Mouse (Mus musculus): ENCODE data around the gene Gm10447. TPM values are rescaled to one million over a fixed set of nuclear protein-coding genes. Genes with fewer than 3 reads are reported as not detected.

The Gm10447 gene
- total and polyA plus RNA-seq, 3 experiments, result not detected

DNA sequence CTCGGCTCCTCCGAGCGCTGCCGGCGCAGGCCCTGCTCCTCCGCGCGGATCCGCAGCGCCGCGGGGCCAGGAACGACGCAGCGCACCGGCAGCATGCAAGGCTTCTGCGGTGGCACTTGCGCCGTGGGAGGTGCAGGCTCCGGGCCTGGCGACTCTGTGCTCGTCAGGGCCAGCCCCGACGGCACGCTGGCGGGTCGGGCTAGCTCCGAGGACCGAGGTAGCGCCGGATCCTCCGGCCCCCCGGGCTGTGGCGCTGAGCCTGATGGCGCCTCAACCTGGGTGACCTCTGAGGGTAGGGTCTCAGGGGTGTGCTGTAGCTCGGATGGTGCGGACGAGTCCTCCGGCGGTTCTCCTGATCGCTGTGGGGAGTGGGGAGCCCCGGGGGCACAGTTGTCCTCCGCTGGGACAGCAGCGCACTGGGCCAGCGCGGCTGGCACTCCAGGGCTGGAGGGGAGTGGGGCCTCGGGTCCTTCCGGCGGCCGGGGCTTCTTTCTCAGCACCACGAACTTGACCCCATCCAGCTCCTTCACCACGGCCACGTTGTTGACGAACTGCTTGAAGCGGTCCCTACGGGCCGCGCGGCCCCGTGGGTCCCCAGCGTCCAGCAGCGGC is 22.4 kb upstream of the Gm10447 start:
- peak overlapping the region; percentile 81 for H3K4me3 ChIP-seq (ENCODE audit: low read depth, low read length)
- DNase-seq (ENCODE audit: low spot score) (peak; percentile 34), ATAC-seq (ENCODE audit: extremely low read depth, insufficient number of reproducible peaks, low FRiP score, poor library complexity, severe bottlenecking) (no peak)
- H3K36me3 ChIP-seq (replicated peaks), result peaks cover 12% of the 10 kb centered on the region
- no peak for TF ChIP-seq POLR2AphosphoS5 (IDR thresholded peaks at IDR 0.05; ENCODE audit: insufficient replicate concordance, low read depth, low read length)
- no peak for TF ChIP-seq GATA1 (IDR thresholded peaks at IDR 0.05; ENCODE audit: borderline replicate concordance, low read length)
- TF ChIP-seq CTCF (IDR thresholded peaks at IDR 0.05; ENCODE audit: low read depth, low read length), result no peak
- TF ChIP-seq TAL1 (conservative IDR thresholded peaks at IDR 0.05; ENCODE audit: low read depth, low read length), result no peak
- TF ChIP-seq GATA2 (IDR thresholded peaks at IDR 0.05; ENCODE audit: borderline replicate concordance, low read depth, low read length), result no peak
- H3K9me3 ChIP-seq (replicated peaks), result peaks cover 13% of the 10 kb centered on the region
- H3K4me1 ChIP-seq (ENCODE audit: insufficient read depth, low read depth, low read length), result peaks cover 62% of the 10 kb centered on the region
- H3K27me3 ChIP-seq (ENCODE audit: insufficient read depth, low read length), result peaks cover 13% of the 10 kb centered on the region

DNA sequence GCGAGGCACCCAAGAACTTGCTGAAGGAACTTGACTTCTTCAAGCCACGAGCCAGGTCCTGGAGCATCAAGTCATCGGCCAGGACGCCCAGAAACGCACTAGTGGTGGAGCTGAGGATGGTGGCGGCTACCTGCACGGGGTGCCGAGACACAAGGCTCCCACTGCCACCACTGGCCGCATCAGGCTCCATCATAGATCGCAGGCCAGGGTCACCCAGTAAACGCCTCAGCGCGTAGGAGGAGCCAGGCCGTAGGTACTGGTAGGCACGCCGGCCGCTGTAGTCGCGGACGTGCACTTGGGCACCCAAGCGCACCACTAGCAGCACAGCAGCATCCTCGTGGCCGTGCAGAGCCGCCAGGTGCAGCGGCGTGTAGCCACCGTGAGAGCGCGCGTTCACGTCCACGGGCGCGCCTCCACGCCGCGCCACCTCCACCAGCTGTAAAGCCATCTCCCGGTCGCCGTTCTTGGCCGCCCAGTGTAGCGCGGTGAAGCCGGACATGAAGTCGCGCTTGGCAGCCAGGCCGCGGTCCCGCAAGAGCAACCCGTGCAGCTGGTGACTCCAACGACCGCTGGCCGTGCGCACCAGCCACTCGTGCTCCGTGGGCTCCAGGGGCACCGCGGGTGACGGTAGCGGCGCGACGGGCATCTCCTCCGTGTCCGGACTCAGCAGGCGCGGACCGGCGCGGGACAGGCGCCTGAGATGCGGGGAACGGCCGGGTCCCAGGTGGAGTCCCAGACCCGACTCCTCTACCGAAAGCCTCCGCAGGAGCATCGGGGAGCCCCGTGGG is 21.7 kb upstream of the Gm10447 start:
- Histone ChIP-seq H3K4me1 (ENCODE audit: insufficient read depth, low read depth, low read length) (peaks cover 56% of the 10 kb centered on the region), H3K4me3 (ENCODE audit: low read depth, low read length) (peak overlapping the region; percentile 81), H3K9me3 (replicated peaks) (peaks cover 13% of the 10 kb centered on the region), H3K27me3 (ENCODE audit: insufficient read depth, low read length) (peaks cover 18% of the 10 kb centered on the region), H3K36me3 (replicated peaks) (peaks cover 12% of the 10 kb centered on the region)
- TF ChIP-seq CTCF (IDR thresholded peaks at IDR 0.05; ENCODE audit: low read depth, low read length) (no peak), GATA1 (IDR thresholded peaks at IDR 0.05; ENCODE audit: borderline replicate concordance, low read length) (no peak), TAL1 (conservative IDR thresholded peaks at IDR 0.05; ENCODE audit: low read depth, low read length) (no peak), POLR2AphosphoS5 (IDR thresholded peaks at IDR 0.05; ENCODE audit: insufficient replicate concordance, low read depth, low read length) (no peak), GATA2 (IDR thresholded peaks at IDR 0.05; ENCODE audit: borderline replicate concordance, low read depth, low read length) (no peak)
- no peak for DNase-seq (ENCODE audit: low spot score)
- ATAC-seq (ENCODE audit: extremely low read depth, insufficient number of reproducible peaks, low FRiP score, poor library complexity, severe bottlenecking), result no peak

GRCm38 (mm10) chr11:53477833-53478232 is 20.9 kb upstream of the Gm10447 start:
- Histone ChIP-seq H3K4me3 (ENCODE audit: low read depth, low read length) (peak overlapping the region; percentile 81; the same call in 1 of the 2 replicates), H3K36me3 (replicated peaks) (peaks cover 12% of the 10 kb centered on the region), H3K27me3 (ENCODE audit: insufficient read depth, low read length) (peaks cover 23% of the 10 kb centered on the region), H3K9me3 (replicated peaks) (peaks cover 13% of the 10 kb centered on the region), H3K4me1 (ENCODE audit: insufficient read depth, low read depth, low read length) (peaks cover 53% of the 10 kb centered on the region)
- TF ChIP-seq GATA2 (IDR thresholded peaks at IDR 0.05; ENCODE audit: borderline replicate concordance, low read depth, low read length) (no peak), GATA1 (IDR thresholded peaks at IDR 0.05; ENCODE audit: borderline replicate concordance, low read length) (no peak), TAL1 (conservative IDR thresholded peaks at IDR 0.05; ENCODE audit: low read depth, low read length) (no peak), POLR2AphosphoS5 (IDR thresholded peaks at IDR 0.05; ENCODE audit: insufficient replicate concordance, low read depth, low read length) (no peak), CTCF (IDR thresholded peaks at IDR 0.05; ENCODE audit: low read depth, low read length) (no peak)
- DNase-seq (ENCODE audit: low spot score) (no peak), ATAC-seq (ENCODE audit: extremely low read depth, insufficient number of reproducible peaks, low FRiP score, poor library complexity, severe bottlenecking) (no peak)

GRCm38 (mm10) chr11:53475620-53476019 is 18.7 kb upstream of the Gm10447 start:
- no peak for TF ChIP-seq POLR2AphosphoS5 (IDR thresholded peaks at IDR 0.05; ENCODE audit: insufficient replicate concordance, low read depth, low read length)
- TF ChIP-seq GATA2 (IDR thresholded peaks at IDR 0.05; ENCODE audit: borderline replicate concordance, low read depth, low read length), result no peak
- TF ChIP-seq GATA1 (IDR thresholded peaks at IDR 0.05; ENCODE audit: borderline replicate concordance, low read length), result no peak
- TF ChIP-seq TAL1 (conservative IDR thresholded peaks at IDR 0.05; ENCODE audit: low read depth, low read length), result no peak
- no peak for TF ChIP-seq CTCF (IDR thresholded peaks at IDR 0.05; ENCODE audit: low read depth, low read length)
- ATAC-seq (ENCODE audit: extremely low read depth, insufficient number of reproducible peaks, low FRiP score, poor library complexity, severe bottlenecking), result no peak
- H3K27me3 ChIP-seq (ENCODE audit: insufficient read depth, low read length), result peaks cover 30% of the 10 kb centered on the region
- peaks cover 48% of the 10 kb centered on the region for H3K4me1 ChIP-seq (ENCODE audit: insufficient read depth, low read depth, low read length)
- no peak for DNase-seq (ENCODE audit: low spot score)
- peaks cover 12% of the 10 kb centered on the region for H3K36me3 ChIP-seq (replicated peaks)
- H3K4me3 ChIP-seq (ENCODE audit: low read depth, low read length), result no peak overlapping the region
- H3K9me3 ChIP-seq (replicated peaks), result peaks cover 13% of the 10 kb centered on the region

- peaks cover 33% of the 10 kb centered on the region for H3K4me1 ChIP-seq (ENCODE audit: insufficient read depth, low read depth, low read length)
- no peaks in the 10 kb centered on the region for H3K36me3 ChIP-seq (replicated peaks)
- no peaks in the 10 kb centered on the region for H3K9me3 ChIP-seq (replicated peaks)
- TF ChIP-seq TAL1 (conservative IDR thresholded peaks at IDR 0.05; ENCODE audit: low read depth, low read length) (no peak), POLR2AphosphoS5 (IDR thresholded peaks at IDR 0.05; ENCODE audit: insufficient replicate concordance, low read depth, low read length) (no peak), GATA2 (IDR thresholded peaks at IDR 0.05; ENCODE audit: borderline replicate concordance, low read depth, low read length) (no peak), GATA1 (IDR thresholded peaks at IDR 0.05; ENCODE audit: borderline replicate concordance, low read length) (no peak)
- DNase-seq (ENCODE audit: low spot score) (no peak), ATAC-seq (ENCODE audit: extremely low read depth, insufficient number of reproducible peaks, low FRiP score, poor library complexity, severe bottlenecking) (no peak)
- peaks cover 44% of the 10 kb centered on the region for H3K27me3 ChIP-seq (ENCODE audit: insufficient read depth, low read length)
- H3K4me3 ChIP-seq (ENCODE audit: low read depth, low read length), result no peak overlapping the region
Observed at GRCm38 (mm10) chr11:53472709-53473108, 15.8 kb upstream of the Gm10447 start.

- DNase-seq (ENCODE audit: low spot score) (peak; percentile 73), ATAC-seq (ENCODE audit: extremely low read depth, insufficient number of reproducible peaks, low FRiP score, poor library complexity, severe bottlenecking) (no peak)
- peak within 1 kb of the TSS; percentile 46; the same call in 1 of the 2 replicates for H3K4me3 ChIP-seq (ENCODE audit: low read depth, low read length)
- peaks cover 43% of the 10 kb centered on the region for H3K4me1 ChIP-seq (ENCODE audit: insufficient read depth, low read depth, low read length)
- TF ChIP-seq POLR2AphosphoS5 (IDR thresholded peaks at IDR 0.05; ENCODE audit: insufficient replicate concordance, low read depth, low read length) (no peak), GATA2 (IDR thresholded peaks at IDR 0.05; ENCODE audit: borderline replicate concordance, low read depth, low read length) (no peak), CTCF (IDR thresholded peaks at IDR 0.05; ENCODE audit: low read depth, low read length) (peak; percentile 88)
- no peaks in the 10 kb centered on the region for H3K9me3 ChIP-seq (replicated peaks)
- peaks cover 65% of the 10 kb centered on the region for H3K27me3 ChIP-seq (ENCODE audit: insufficient read depth, low read length)
- H3K36me3 ChIP-seq (replicated peaks), result no peaks in the 10 kb centered on the region
Observed at GRCm38 (mm10) chr11:53469968-53470695, 13.2 kb upstream of the Gm10447 start, which contains the start of gene Gm9837. Gene Gm9837, minus strand, starts transcription at chr11:53470479.

Data from G1E (cell line).